Mouse (Mus musculus): ENCODE data around the gene Serpinb6e.

Gene Serpinb6e

DNA sequence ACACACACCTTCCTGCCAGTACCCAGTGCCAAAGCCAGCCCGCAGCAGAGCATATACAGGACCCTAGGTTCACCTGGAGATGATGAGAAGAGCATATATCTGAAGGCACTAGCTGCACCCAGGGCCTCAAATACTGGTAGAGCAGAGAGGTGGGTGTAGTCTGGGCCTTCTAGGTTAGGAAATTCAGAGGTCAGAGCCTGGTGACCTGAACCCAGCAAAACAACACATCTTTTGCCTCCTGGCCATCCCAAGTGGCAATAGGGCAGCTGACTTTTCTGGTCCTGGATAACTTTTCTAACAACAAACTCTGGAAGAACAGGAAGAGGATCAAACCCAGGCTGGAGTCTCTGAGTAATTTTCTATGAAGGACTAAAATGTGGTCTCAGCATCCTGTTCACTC, at the start of gene Serpinb6e:
Gene Serpinb6e, minus strand, starts transcription at position 101 of the 400 bp plus-strand sequence.
- DNase-seq (ENCODE audit: low read depth): no peak

DNA sequence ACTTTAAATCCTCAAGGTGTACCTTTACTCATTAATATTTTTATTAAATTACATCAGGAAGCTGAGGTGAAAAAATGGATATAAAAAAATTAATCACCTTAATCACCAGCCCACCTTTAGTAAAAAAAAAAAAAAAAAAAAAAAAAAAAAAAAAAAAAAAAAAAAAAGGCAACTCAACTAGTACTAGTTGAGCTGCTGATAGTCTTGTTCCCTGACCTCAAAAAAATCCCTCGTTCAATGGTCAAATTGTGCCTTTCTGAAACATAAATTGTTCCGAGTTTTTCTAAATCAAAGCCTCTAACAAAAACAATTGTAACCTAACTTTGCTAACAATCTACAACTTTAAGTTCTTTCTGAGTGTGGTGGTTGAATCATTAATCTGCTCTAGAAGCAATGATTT, 12.5 kb downstream of the Serpinb6e start:
- no peak for DNase-seq (ENCODE audit: low read depth)

DNA sequence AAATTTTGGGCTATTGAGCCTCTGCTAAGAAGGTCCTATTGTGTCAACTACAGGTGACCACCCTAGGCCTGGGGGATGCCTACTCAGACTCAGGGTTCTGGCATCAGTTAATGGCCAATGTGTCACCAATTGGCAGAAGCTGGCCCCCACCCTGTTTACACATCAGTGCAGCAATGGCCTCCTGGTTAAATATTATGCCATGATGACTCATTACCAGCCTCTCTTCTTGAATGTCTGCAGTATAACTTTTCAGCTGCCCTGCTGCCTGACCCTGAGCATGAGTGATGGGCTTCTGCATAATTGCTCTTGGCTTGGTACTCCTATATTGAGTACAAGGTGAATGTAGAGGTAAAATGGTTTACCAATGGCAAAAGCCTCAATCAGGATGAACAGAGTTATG, 19.8 kb downstream of the Serpinb6e start:
- no peak for DNase-seq (ENCODE audit: low read depth)

DNA sequence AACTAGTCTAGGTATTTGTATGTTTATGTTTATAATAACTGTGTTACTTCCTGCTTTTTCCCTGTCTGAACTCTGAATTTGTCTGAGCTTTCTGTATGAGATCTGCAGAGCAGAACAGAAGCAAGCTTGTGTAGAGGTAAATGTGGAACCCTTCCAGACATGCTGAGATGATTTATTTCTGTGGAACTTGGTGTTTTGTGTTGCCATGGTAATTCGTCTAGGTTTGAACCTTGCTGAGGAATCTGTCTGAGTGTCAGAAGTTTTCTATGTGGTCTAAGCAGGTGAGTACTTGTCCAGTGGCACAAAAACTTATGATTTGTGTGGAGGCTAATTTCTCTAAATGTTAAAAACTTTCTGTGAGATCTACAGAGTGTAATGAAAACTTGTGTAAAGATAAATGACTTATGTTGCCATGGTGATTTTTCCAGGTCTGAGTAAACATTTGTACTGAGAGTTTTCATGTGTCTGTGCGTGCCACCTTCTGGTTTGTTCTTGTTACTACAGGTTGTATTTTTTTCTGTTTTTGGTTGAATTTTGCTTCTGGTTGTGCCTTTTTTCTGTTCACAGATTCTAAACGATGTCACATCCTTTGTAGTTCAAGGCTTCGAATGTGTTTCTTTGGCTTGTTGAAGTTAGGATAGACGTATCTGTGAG, 21.6 kb downstream of the Serpinb6e start:
- no peak for DNase-seq (ENCODE audit: low read depth)

Measured in c-Kit-positive CD71-negative TER-119-negative erythroid progenitor cells, embryonic 14.5 days (primary cell).